ENCODE assay signal across 8 mouse cellular contexts in genomic region chr11:33554123-33554522, GRCm38 (mm10). TPM values are rescaled to one million over a fixed set of nuclear protein-coding genes. Genes with fewer than 3 reads are reported as not detected.
A peak's percentile ranks its signal among the peaks of the same experiment; 100 is the strongest.
DNase-seq lines count a peak whose midpoint lies in the region; ATAC-seq lines count a peak whose summit lies in the region.
"Had no signal": no experiment of that assay in that cellular context is flagged by ENCODE, and none has a peak within 500 bp of the region (broad histone marks: within the 10 kb centered on the region; RNA-seq: fewer than 3 reads in every experiment).

No protein-coding gene starts in this region.

- H3K9ac ChIP-seq in stomach, embryonic 14.5 days (replicated peaks; ENCODE audit: low read depth, low read length) = no peak overlapping the region

- no peaks in the 10 kb centered on the region for H3K36me3 ChIP-seq in stomach, embryonic 14.5 days (ENCODE audit: control insufficient read depth, insufficient read depth, low read length)

- H3K27ac ChIP-seq in stomach, embryonic 14.5 days (ENCODE audit: low read length) = no peak overlapping the region

- H3K4me3 ChIP-seq in stomach, embryonic 14.5 days (ENCODE audit: low read depth, low read length) = no peak overlapping the region
- H3K4me3 ChIP-seq: myocyte had no signal

- 77% methylated on average over 8 of the region's 8 CpGs for WGBS in stomach, embryonic 14.5 days

- H3K4me1 ChIP-seq in stomach, embryonic 14.5 days (ENCODE audit: control insufficient read depth, insufficient read depth, low read length) = no peaks in the 10 kb centered on the region

- peak; percentile 1 to 2 for DNase-seq in kidney, adult 8-10 months
- no peak for DNase-seq in kidney, postnatal 25 days
- peak; percentile 22 for DNase-seq in right cerebral cortex, adult 18-20 months
- DNase-seq in right cerebral cortex, postnatal 4 days = no peak
- DNase-seq in cerebellum, adult 8-10 months = peak; percentile 36
- no peak for DNase-seq in thymus, postnatal 36 days

- no peaks in the 10 kb centered on the region for H3K9me3 ChIP-seq in stomach, embryonic 14.5 days (ENCODE audit: control insufficient read depth, low read depth, low read length)

- H3K4me2 ChIP-seq in stomach, embryonic 14.5 days (replicated peaks; ENCODE audit: low read depth, low read length) = no peak overlapping the region

- no peaks in the 10 kb centered on the region for H3K27me3 ChIP-seq in stomach, embryonic 14.5 days (ENCODE audit: control insufficient read depth, insufficient read depth, low read length)

- 0 out of 2 replicates have a peak, but pooled peaks have one; percentile 28 for ATAC-seq in stomach, embryonic 14.5 days (ENCODE audit: insufficient number of reproducible peaks, insufficient read depth, low FRiP score, low read depth)

RNA-seq across cellular contexts. Expression of gene Gabrp, which starts 24.6 kb away (rescaled TPM):
- 0.21 TPM in 1 of 2 replicates, not detected in the other for polyA plus RNA-seq in stomach, embryonic 14.5 days (2014; fragmentation: Nextera tagmentation; extraction: Ambion mirVana)
- polyA plus RNA-seq: myocyte had no signal

RNA-seq across cellular contexts. Expression of gene Ranbp17, which starts 40.6 kb away (rescaled TPM):
- polyA plus RNA-seq in stomach, embryonic 14.5 days (2014; fragmentation: Nextera tagmentation; extraction: Ambion mirVana) = 8.3 and 11.1 TPM in 2 replicates
- polyA plus RNA-seq: myocyte had no signal

RNA-seq across cellular contexts. Expression of gene D130052B06Rik, which starts 45.0 kb away (rescaled TPM):
- not detected in 2 replicates for polyA plus RNA-seq in stomach, embryonic 14.5 days (2014; fragmentation: Nextera tagmentation; extraction: Ambion mirVana)
- polyA plus RNA-seq: myocyte had no signal

Comparison
In these comparisons a context has a peak if more than half of its experiments do, and no peak if none do; other contexts are left out.
1. DNase-seq: peak in kidney, adult 8-10 months (2 of 2), right cerebral cortex, adult 18-20 months (single experiment) and cerebellum, adult 8-10 months (single experiment); none in kidney, postnatal 25 days (0 of 2), right cerebral cortex, postnatal 4 days (single experiment) and thymus, postnatal 36 days (0 of 2).